Mouse (Mus musculus) cortical plate, adult 2 months (tissue): ENCODE data around the gene Jazf1. TPM values are rescaled to one million over a fixed set of nuclear protein-coding genes. Genes with fewer than 3 reads are reported as not detected.

Experiments used
- H3K27ac ChIP-seq: fragments of 200-500 bp; 2 replicates; pipeline ENCODE4 v1.5.1; 2012; ENCODE audit warnings: low read length, control low read depth, inconsistent platforms; ENCODE audit not compliant: insufficient read depth
- H3K4me1 ChIP-seq: fragments of 200-500 bp; 2 replicates; pipeline ENCODE4 v1.6.1; 2011; ENCODE audit warnings: low read length; ENCODE audit not compliant: control insufficient read depth, insufficient read depth
- H3K4me3 ChIP-seq: fragments of 200-500 bp; 2 replicates; pipeline ENCODE4 v1.5.1; 2011; ENCODE audit warnings: mild to moderate bottlenecking, low read length, control low read depth; ENCODE audit not compliant: insufficient read depth
- CTCF ChIP-seq: fragments of 200-500 bp; IDR thresholded peaks from 2 replicates; pipeline ENCODE4 v1.5.1; 2011; ENCODE audit warnings: mild to moderate bottlenecking, control low read depth, low read length; ENCODE audit not compliant: insufficient read depth; ENCODE audit errors: extremely low read depth
- POLR2A ChIP-seq: fragments of 200-500 bp; IDR thresholded peaks from 2 replicates; pipeline ENCODE4 v1.6.1; 2011; ENCODE audit warnings: mild to moderate bottlenecking, low read length, control low read depth; ENCODE audit not compliant: insufficient read depth; ENCODE audit errors: extremely low read depth
- polyA plus RNA-seq: library from polyadenylated mRNA; depleted of rRNA; stranded (reverse); fragments of >200 nt; gene quantifications from 2 replicates; pipeline ENCODE4 v1.2.3, GENCODE M21; 2012

Gene Jazf1
- polyA plus RNA-seq, 1 experiment = 18.3 TPM

GRCm38 (mm10) chr6:53064070-53064469, 4.4 kb downstream of the Jazf1 start:
- H3K27ac ChIP-seq = no peak overlapping the region
- TF ChIP-seq CTCF (no peak), POLR2A (no peak)
- H3K4me1 ChIP-seq = no peaks in the 10 kb centered on the region
- no peak overlapping the region for H3K4me3 ChIP-seq

- H3K4me1 ChIP-seq = no peaks in the 10 kb centered on the region
Observed at GRCm38 (mm10) chr6:53054909-53055308, 13.5 kb downstream of the Jazf1 start.

GRCm38 (mm10) chr6:53045501-53045900, 22.9 kb downstream of the Jazf1 start:
- no peak overlapping the region for H3K4me3 ChIP-seq
- H3K27ac ChIP-seq = no peak overlapping the region
- no peak for TF ChIP-seq POLR2A
- H3K4me1 ChIP-seq = no peaks in the 10 kb centered on the region

More at GRCm38 (mm10) chr6:53054909-53055308, 13.5 kb downstream of the Jazf1 start:
- Histone ChIP-seq H3K27ac (no peak overlapping the region), H3K4me3 (no peak overlapping the region)
- no peak for TF ChIP-seq CTCF
- no peak for TF ChIP-seq POLR2A

- H3K4me3 ChIP-seq = no peak overlapping the region
- TF ChIP-seq POLR2A (no peak), CTCF (no peak)
- H3K4me1 ChIP-seq = no peaks in the 10 kb centered on the region
- H3K27ac ChIP-seq = no peak overlapping the region
Observed at GRCm38 (mm10) chr6:53038176-53038575, 30.3 kb downstream of the Jazf1 start.

- Histone ChIP-seq H3K4me1 (no peaks in the 10 kb centered on the region), H3K4me3 (no peak overlapping the region), H3K27ac (no peak overlapping the region)
- TF ChIP-seq CTCF = no peak
- TF ChIP-seq POLR2A = no peak
Observed at GRCm38 (mm10) chr6:53034362-53035011, 33.9 kb downstream of the Jazf1 start.

GRCm38 (mm10) chr6:53032730-53033484, 35.5 kb downstream of the Jazf1 start:
- no peak overlapping the region for H3K4me3 ChIP-seq
- peak; percentile 34; the same call in 1 of the 2 replicates for TF ChIP-seq CTCF
- no peak for TF ChIP-seq POLR2A
- no peak overlapping the region for H3K27ac ChIP-seq
- H3K4me1 ChIP-seq = no peaks in the 10 kb centered on the region

- no peak for TF ChIP-seq CTCF
- TF ChIP-seq POLR2A = no peak
- Histone ChIP-seq H3K4me3 (no peak overlapping the region), H3K27ac (no peak overlapping the region)
Observed at GRCm38 (mm10) chr6:53022069-53022468, 46.4 kb downstream of the Jazf1 start.

GRCm38 (mm10) chr6:53021081-53021480, 47.4 kb downstream of the Jazf1 start:
- Histone ChIP-seq H3K4me1 (peaks cover under 1% of the 10 kb centered on the region), H3K4me3 (no peak overlapping the region), H3K27ac (no peak overlapping the region)
- TF ChIP-seq POLR2A = no peak
- TF ChIP-seq CTCF = no peak

More at GRCm38 (mm10) chr6:53022069-53022468, 46.4 kb downstream of the Jazf1 start:
- H3K4me1 ChIP-seq = peaks cover 1% of the 10 kb centered on the region

- no peaks in the 10 kb centered on the region for H3K4me1 ChIP-seq
- no peak overlapping the region for H3K27ac ChIP-seq
- no peak overlapping the region for H3K4me3 ChIP-seq
- TF ChIP-seq POLR2A (no peak), CTCF (no peak)
Observed at GRCm38 (mm10) chr6:53017357-53018205, 50.9 kb downstream of the Jazf1 start.
